Mouse (Mus musculus) liver, embryonic 15.5 days (tissue): ENCODE results near the gene Cyba. TPM values are rescaled to one million over a fixed set of nuclear protein-coding genes. Genes with fewer than 3 reads are reported as not detected.

ENCODE experiments used
- ATAC-seq: fragments of 200-750 bp; cut with Nextera tagmentation; 2 replicates; pipeline ENCODE4 v1.8.0; 2017; ENCODE audit warnings: moderate number of reproducible peaks, mild to moderate bottlenecking, moderate library complexity; ENCODE audit not compliant: insufficient read depth
- H3K27ac ChIP-seq: fragments of 300-500 bp; sonication (generic); replicated peaks from 2 replicates; pipeline ENCODE4 v1.5.1; 2015; ENCODE audit warnings: mild to moderate bottlenecking, inconsistent platforms
- H3K27me3 ChIP-seq: fragments of 300-500 bp; sonication (generic); 2 replicates; pipeline ENCODE4 v1.6.1; 2015; ENCODE audit warnings: mild to moderate bottlenecking, inconsistent platforms
- H3K36me3 ChIP-seq: fragments of 300-500 bp; sonication (generic); replicated peaks from 2 replicates; pipeline ENCODE4 v1.6.1; 2015; ENCODE audit warnings: moderate library complexity, mild to moderate bottlenecking, inconsistent platforms
- H3K4me1 ChIP-seq: fragments of 300-500 bp; sonication (generic); replicated peaks from 2 replicates; pipeline ENCODE4 v1.6.1; 2015; ENCODE audit warnings: inconsistent platforms
- H3K4me2 ChIP-seq: fragments of 300-500 bp; sonication (generic); 2 replicates; pipeline ENCODE4 v1.6.1; 2015; ENCODE audit warnings: moderate library complexity, mild to moderate bottlenecking, inconsistent platforms
- H3K4me3 ChIP-seq: fragments of 300-500 bp; sonication (generic); replicated peaks from 2 replicates; pipeline ENCODE4 v1.5.1; 2015; ENCODE audit warnings: mild to moderate bottlenecking, inconsistent platforms
- H3K9ac ChIP-seq: fragments of 300-500 bp; sonication (generic); 2 replicates; pipeline ENCODE4 v1.6.1; 2015; ENCODE audit warnings: moderate library complexity, mild to moderate bottlenecking, inconsistent platforms
- H3K9me3 ChIP-seq: fragments of 300-500 bp; sonication (generic); replicated peaks from 2 replicates; pipeline ENCODE4 v1.6.1; 2016; ENCODE audit warnings: inconsistent platforms
- whole genome bisulfite sequencing: fragments of 180-500 bp; shearing (Covaris S2); methylation state at CpG from one replicate; pipeline ENCODE4 v1.1.7; 2015; ENCODE audit warnings: mixed read lengths; ENCODE audit not compliant: insufficient replicate concordance; 5-methylcytosine and 5-hydroxymethylcytosine counted together
- polyA plus RNA-seq: library from polyadenylated mRNA; unstranded; fragments of >200 nt; fragmentation: Nextera tagmentation; extraction: Ambion mirVana; gene quantifications from 2 replicates; pipeline ENCODE4 v1.2.1, GENCODE M21; 2015

Gene Cyba
- polyA plus RNA-seq, 1 experiment from 2014 or later, result 196 TPM

DNA sequence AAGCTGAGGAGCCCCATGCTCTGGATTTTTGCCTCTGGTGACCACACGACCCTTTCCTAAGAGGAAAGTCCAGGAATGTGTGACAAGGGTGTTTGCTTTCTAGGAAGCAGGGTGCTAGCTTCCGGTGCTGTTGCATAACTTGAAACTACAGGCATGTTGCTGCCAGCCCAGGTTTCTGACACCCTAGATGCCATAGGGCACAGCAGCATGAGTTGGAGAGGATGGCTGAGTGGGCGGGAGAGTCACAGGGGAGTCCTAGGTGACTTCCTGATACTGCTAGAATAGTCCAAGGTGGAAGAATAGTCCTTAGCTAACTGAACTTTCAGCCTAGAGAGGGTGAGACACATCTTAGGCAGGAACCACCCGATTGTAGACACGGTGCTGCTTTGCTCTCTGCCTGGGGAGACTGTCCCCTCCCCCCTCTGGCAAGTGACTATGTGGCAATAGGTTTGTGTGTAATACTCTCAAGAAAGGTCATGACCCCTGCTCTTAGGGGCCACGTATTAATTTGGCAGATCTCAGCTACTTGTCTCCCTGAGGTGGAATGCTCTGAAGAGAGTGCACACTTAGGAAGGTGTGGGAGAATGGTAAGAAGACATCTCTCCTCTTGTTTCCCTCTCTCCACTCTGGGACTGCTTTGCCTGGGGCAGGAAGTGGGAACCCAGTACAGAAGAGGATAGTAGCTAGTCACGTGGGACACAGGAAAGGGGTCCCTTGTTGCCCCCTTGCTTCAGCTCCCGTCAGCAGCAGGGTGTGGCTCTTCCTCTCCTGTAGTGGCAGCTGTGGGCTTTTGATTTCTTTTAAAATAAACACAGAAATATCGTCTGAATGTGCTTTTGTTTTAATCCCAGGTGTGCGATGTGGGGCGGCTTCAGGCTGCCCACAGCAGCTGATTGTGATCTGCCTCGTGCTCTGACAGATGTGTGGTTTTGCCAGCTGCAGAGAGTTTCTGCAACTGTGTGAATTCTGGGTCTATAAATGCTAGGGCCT lies 31.2 kb upstream of the Cyba start:
- Histone ChIP-seq H3K4me2 (peak overlapping the region; percentile 23), H3K9me3 (no peaks in the 10 kb centered on the region), H3K27me3 (peaks cover 42% of the 10 kb centered on the region), H3K4me3 (no peak overlapping the region), H3K36me3 (peaks cover 21% of the 10 kb centered on the region; the same call in 1 of the 2 replicates), H3K4me1 (peaks cover 58% of the 10 kb centered on the region), H3K9ac (no peak overlapping the region), H3K27ac (peak overlapping the region; percentile 34)
- WGBS, result 11% methylated on average over 12 of the region's 12 CpGs
- ATAC-seq, result no peak

DNA sequence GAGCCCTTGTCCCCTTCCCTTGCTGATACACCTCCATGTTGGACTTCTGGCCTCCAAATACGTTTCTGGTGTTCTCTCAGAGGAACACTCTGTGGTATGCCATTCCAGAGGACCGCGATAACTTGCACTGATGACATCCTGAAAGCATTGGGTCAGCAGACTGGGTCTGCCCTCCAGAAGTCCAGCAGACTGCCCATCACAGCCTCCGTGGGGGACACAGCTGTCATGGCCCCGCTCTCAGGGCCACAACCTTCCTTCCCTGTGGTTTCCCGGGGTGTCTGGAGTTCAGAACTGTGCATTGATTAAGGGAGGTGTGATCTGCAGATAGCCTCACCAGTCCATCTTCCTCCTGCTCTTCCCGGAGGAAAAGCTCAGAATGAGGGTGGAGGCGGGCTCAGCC lies 29.8 kb upstream of the Cyba start:
- no peak overlapping the region for H3K4me3 ChIP-seq
- WGBS, result 51% methylated on average over 8 of the region's 8 CpGs
- peaks cover 58% of the 10 kb centered on the region for H3K4me1 ChIP-seq
- H3K36me3 ChIP-seq, result peaks cover 8% of the 10 kb centered on the region; the same call in 1 of the 2 replicates
- no peak overlapping the region for H3K27ac ChIP-seq
- ATAC-seq, result no peak
- H3K9ac ChIP-seq, result no peak overlapping the region
- H3K27me3 ChIP-seq, result peaks cover 57% of the 10 kb centered on the region
- H3K4me2 ChIP-seq, result no peak overlapping the region
- no peaks in the 10 kb centered on the region for H3K9me3 ChIP-seq

DNA sequence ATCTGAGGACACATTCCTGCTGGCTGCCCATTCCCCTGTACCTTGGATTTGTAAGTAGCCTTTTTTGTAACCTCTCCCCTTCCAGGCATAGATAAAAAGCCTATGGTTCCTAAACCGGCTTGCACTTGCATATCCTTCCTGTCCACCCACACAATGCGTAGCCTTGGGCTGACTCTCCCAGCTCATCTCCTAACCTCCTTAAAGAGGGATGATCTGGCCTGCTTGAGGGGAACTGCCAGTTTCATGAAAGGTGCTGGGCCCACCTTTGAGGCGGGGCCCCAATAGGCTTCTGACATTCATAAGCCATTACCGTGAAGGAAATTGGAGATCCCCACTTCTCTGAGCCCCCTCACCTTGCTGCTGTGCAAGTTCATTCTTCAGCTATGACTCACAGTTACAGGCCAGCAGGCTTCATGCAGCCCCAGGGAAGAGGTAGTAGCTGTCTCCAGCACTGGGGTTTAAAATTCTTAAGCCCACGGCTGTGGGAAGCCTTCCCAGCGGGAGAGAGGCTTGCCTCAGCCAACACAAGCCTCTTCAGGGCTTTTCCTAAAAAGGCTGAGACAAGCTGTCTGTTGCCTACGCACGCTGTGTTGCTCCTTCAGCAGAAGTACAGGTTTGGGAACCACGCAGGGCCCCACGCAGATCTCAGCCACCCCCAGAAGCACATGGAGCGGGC lies 28.9 kb upstream of the Cyba start:
- WGBS, result 55% methylated on average over 11 of the region's 11 CpGs
- no peak overlapping the region for H3K4me3 ChIP-seq
- H3K9ac ChIP-seq, result no peak overlapping the region
- no peak overlapping the region for H3K27ac ChIP-seq
- H3K9me3 ChIP-seq, result no peaks in the 10 kb centered on the region
- H3K36me3 ChIP-seq, result 0 out of 2 replicates have a peak, but pooled peaks cover under 1% of the 10 kb centered on the region
- no peak overlapping the region for H3K4me2 ChIP-seq
- peaks cover 58% of the 10 kb centered on the region for H3K4me1 ChIP-seq
- no peak for ATAC-seq
- peaks cover 64% of the 10 kb centered on the region for H3K27me3 ChIP-seq

DNA sequence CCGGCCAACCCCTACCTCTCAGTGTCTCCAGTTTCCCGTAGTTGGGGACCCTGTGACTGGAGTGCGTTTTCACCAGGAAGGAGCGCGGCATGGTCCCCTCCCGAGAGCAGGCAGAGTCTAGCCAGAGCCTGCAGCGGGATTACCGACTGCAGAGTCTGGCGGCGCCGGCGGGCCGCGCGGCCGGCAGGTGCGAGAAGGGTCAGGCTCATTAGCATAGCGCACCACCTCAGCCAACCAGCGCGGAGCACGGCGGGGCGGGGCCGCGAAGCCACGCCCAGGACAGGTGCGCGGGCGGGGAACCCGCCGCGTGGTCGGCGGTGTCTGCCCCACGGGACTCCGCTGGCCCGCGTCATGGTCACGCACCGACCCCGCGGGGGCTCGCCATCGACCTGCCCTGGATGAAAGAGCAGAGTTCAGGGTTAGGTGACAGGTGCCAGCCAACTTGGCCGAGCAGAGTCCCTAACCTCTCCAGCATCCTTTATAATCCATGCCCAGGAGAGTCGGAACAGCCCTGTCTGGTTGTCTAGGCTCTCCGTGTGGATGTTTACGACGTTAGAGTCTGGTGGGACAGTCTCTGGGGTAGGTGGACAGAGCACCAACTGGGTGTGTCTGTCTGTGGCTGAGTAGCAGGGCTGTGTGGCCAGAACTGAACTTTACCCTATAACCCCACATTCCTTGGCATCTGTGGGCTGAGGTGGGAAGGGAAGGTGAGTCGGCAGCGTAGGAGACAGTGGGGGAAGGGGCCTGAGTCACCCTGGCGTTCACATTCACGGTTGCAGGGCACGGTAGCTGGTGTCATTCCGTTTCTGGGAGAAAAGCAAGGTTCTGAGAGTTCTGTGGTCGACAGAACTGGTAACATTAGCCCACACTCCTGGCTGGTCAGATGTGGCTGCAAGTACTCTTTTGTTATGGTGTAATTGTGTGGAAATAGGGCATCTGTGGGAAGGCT lies 28.1 kb upstream of the Cyba start, which contains the start of gene Snai3:
TSS of gene Snai3 (minus strand) at position 210 of the 949 bp plus-strand sequence.
- WGBS, result 4% methylated on average over 56 of the region's 56 CpGs
- Histone ChIP-seq H3K27ac (no peak within 1 kb of the TSS), H3K4me3 (peak within 1 kb of the TSS; percentile 32), H3K4me2 (peak within 1 kb of the TSS; percentile 64), H3K27me3 (peaks cover 73% of the 10 kb centered on the region), H3K36me3 (no peaks in the 10 kb centered on the region), H3K9me3 (no peaks in the 10 kb centered on the region), H3K9ac (0 out of 2 replicates have a peak within 1 kb of the TSS, but pooled peaks have one; percentile 5), H3K4me1 (peaks cover 58% of the 10 kb centered on the region)
- ATAC-seq, result peak; percentile 52

DNA sequence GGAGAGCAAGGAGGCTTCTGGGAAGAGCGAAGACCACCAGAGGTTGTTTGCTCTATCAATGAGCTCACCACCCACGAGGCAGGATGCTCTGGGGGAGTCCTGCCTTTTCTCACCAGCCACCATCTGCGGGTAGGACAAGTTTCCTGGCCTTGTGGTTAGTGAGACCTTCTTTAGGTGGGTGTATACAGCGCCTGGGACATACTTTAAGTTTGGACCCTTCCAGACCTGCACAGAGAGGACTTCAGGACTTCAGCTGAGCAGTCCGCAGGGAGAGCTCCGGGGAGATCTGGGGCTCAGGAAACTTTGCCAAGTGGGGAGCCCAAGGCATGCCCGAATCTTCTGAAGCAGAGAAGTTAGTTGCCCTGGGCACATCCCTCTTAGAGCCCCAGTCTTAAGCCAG lies 27.3 kb upstream of the Cyba start:
- Histone ChIP-seq H3K9ac (0 out of 2 replicates have a peak overlapping the region, but pooled peaks have one; percentile 5), H3K4me3 (peak overlapping the region; percentile 32), H3K27ac (no peak overlapping the region), H3K27me3 (peaks cover 78% of the 10 kb centered on the region), H3K36me3 (no peaks in the 10 kb centered on the region), H3K9me3 (no peaks in the 10 kb centered on the region), H3K4me2 (peak overlapping the region; percentile 64), H3K4me1 (peaks cover 54% of the 10 kb centered on the region)
- no peak for ATAC-seq
- 15% methylated on average over 7 of the region's 7 CpGs for WGBS

DNA sequence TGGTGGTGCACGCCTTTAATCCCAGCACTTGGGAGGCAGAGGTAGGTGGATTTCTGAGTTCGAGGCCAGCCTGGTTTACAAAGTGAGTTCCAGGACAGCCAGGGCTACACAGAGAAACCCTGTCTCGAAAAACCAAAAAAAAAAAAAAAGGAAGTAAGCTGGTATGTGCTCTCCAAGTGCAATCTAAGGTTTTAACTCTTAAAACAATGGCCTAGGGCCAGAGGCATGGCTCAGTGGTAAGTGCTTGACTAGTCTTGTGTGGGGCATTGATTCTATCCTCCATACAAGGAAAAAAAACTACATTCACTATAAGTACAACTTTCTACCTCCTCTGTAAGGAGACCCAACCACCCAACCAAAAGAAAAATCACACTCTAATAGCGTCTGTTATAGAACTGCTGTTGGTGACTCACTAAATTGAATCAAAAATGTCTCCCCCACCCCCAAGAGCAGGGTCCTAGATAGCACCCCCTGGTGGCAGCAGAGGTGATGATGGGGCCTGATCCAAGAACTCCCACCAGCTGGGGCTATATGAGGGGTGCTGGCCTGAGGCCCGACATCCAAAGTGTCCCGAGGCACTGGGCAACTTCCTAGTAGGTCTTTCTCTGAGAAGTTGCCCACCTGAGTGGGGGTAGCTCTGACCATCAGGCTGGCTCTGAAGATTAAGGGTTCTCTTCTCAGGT lies 26.6 kb upstream of the Cyba start:
- Histone ChIP-seq H3K4me3 (no peak overlapping the region), H3K27me3 (peaks cover 82% of the 10 kb centered on the region), H3K9me3 (no peaks in the 10 kb centered on the region), H3K9ac (no peak overlapping the region), H3K27ac (no peak overlapping the region), H3K36me3 (no peaks in the 10 kb centered on the region), H3K4me1 (peaks cover 54% of the 10 kb centered on the region), H3K4me2 (no peak overlapping the region; the same call in 1 of the 2 replicates)
- ATAC-seq, result no peak
- 42% methylated on average over 6 of the region's 6 CpGs for WGBS

DNA sequence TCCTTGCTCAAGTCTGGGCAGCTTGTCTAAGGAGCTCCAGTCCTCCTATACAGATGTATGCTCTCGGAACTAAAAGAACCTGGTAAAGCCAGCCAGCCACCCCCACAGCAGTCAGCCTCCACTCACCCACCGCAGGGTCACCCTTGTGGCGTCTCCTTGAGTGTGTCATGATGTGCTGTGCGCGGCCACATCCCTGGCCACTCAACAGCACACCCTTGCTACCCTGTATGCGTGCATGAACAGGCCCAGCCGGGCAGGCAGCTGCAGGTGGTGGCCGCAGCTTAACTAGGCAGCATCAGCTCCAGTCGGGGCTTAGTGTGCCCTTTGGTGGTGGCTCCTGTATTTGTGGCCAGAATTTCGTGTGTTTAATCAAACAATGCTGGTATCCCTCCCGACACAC lies 24.4 kb upstream of the Cyba start:
- Histone ChIP-seq H3K9me3 (no peaks in the 10 kb centered on the region), H3K27me3 (peaks cover 72% of the 10 kb centered on the region), H3K4me2 (no peak overlapping the region), H3K4me1 (peaks cover 44% of the 10 kb centered on the region), H3K36me3 (no peaks in the 10 kb centered on the region), H3K27ac (no peak overlapping the region), H3K9ac (no peak overlapping the region), H3K4me3 (no peak overlapping the region)
- no peak for ATAC-seq
- WGBS, result 63% methylated on average over 11 of the region's 11 CpGs

DNA sequence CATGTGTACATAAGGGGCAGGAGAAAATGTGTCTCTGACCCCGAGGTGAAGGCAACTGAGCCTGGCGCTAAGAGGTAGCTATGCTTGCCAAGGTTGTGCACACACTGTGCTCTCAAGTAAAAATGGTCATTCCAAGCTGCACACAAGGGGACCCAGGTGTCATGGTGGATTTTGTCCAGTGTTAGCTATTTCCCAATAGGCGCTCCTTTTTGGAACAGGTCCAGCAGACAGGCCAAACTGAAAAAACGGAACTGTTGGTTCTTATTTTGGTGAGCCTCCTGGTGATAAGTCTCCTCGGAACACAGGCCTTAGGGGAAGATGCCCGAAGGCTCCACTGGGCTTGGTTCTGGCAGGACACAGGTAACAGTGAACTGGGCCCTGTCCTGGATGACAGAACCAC lies 21.7 kb upstream of the Cyba start:
- H3K27me3 ChIP-seq, result peaks cover 54% of the 10 kb centered on the region
- no peaks in the 10 kb centered on the region for H3K36me3 ChIP-seq
- H3K9ac ChIP-seq, result no peak overlapping the region
- no peaks in the 10 kb centered on the region for H3K9me3 ChIP-seq
- H3K4me3 ChIP-seq, result no peak overlapping the region
- 69% methylated on average over 6 of the region's 6 CpGs for WGBS
- no peak for ATAC-seq
- no peak overlapping the region for H3K4me2 ChIP-seq
- no peak overlapping the region for H3K27ac ChIP-seq
- H3K4me1 ChIP-seq, result peaks cover 19% of the 10 kb centered on the region

DNA sequence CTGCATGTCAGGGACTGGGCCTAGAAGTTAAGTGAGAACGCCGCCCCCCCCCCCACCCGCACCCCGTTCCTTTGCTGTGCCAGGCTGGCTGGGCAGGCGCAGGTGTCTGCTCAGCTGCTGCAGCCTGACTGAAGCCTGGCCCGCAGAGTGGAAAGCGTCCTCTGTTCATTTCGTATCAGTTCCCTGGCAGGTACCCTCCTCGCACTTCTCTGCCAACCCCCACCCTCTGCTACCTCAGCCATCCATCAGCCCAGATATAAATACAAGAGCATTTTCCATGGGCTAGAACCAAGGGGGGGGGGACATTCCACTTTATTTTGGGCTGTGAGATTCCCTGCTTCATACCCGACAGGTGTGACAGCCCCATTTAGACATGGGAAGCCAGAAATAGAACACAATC lies 19.4 kb upstream of the Cyba start:
- H3K36me3 ChIP-seq, result no peaks in the 10 kb centered on the region
- no peak overlapping the region for H3K4me3 ChIP-seq
- H3K9me3 ChIP-seq, result no peaks in the 10 kb centered on the region
- H3K9ac ChIP-seq, result no peak overlapping the region
- H3K27ac ChIP-seq, result no peak overlapping the region
- peaks cover 18% of the 10 kb centered on the region for H3K4me1 ChIP-seq
- ATAC-seq, result no peak
- WGBS, result 80% methylated on average over 10 of the region's 10 CpGs
- peaks cover 38% of the 10 kb centered on the region for H3K27me3 ChIP-seq
- H3K4me2 ChIP-seq, result no peak overlapping the region

DNA sequence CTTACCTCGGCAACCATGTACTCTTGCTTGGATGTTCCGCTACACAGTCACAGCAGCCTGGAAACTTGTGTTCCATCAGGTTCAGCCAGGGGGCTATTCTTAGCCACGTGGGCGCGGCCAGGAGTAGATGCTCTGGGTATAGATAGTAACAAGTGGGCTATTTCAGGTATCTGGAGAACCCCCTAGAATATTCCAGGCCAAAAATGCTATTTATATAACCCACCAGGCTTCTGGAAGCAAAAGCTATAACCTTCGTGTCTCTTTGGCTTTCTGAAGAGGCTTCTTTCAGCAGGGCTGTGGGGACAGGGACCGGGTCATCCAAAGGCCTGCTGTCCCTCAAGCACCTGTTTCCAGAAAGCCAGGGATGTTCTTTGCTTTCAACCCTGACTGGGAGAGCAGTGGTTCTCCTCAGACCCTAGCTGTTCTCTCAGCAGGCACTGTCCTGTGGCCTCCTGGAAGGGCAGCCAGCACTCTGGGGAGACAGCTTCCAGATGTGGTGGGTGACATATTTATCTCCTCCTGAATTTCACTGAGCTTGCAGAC lies 18.5 kb upstream of the Cyba start:
- no peak overlapping the region for H3K4me2 ChIP-seq
- no peak overlapping the region for H3K27ac ChIP-seq
- no peak for ATAC-seq
- H3K36me3 ChIP-seq, result no peaks in the 10 kb centered on the region
- WGBS, result 54% methylated on average over 7 of the region's 7 CpGs
- no peaks in the 10 kb centered on the region for H3K9me3 ChIP-seq
- H3K9ac ChIP-seq, result no peak overlapping the region
- no peak overlapping the region for H3K4me3 ChIP-seq
- peaks cover 31% of the 10 kb centered on the region for H3K27me3 ChIP-seq
- peaks cover 18% of the 10 kb centered on the region for H3K4me1 ChIP-seq
